Mouse (Mus musculus) layer of hippocampus, postnatal 36 days (tissue): ENCODE results near the gene Sdad1. TPM values are rescaled to one million over a fixed set of nuclear protein-coding genes. Genes with fewer than 3 reads are reported as not detected.

Source experiments
- DNase-seq, 2 experiments: peaks; one replicate each; pipeline ENCODE4 v3.0.0; 2022
- total RNA-seq, 2 experiments: library from RNA; stranded (reverse); gene quantifications; 2 replicates each; pipeline ENCODE4 v1.2.3; 2021

Sdad1 gene
- total RNA-seq, 2 experiments from 2014 or later = 21.9 to 22.2 TPM

DNA sequence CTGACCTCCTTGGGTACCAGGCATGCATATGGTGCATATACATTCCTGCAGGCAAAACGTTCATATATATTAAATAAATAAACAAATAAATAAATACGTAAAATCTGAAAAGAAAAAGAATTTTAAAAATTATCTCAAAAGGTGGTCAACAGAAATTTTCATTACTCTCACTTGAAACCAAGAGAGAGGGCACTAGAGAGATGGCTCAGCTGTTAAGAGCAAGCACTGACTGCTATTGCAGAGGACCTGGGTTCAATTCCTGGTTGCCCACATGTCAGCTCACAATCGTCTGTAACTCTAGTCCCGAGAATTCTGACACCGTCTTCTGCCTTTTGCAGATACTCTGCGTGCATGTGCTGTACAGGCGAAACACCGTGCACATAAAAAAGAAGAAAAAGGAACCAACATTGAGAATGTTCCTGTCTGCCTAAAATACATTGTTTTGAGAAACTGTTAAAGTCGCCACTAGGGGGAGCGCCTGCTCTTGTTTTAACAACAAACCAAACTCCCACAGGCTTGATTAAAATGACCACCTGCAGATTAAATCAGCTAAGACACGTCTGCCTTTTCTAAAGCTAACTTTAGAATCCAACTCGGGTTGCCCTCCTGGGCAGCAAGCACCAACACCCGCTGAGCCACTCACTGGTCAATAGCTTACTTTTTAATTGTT lies 1.9 kb upstream of the Sdad1 start:
- peak; percentile 70 to 80 for DNase-seq

DNA sequence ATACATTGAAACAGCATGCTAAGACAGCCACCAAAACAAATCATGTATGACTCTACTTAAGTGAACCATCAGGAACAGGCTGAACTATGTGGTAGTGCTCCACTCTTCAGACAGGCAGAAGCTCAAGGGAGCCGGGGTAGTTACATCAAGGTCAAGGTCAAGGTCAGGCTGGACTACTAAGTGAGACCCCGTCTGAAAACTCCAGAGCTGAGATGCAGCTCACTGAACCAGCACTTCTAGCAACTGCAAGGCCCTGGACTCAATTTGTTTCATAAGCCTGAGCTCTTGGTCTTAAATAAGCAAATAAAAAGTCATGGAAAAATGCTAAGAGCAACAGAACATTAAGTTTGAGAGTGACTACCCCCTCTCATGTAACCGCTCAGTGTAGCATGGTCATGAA lies 6.0 kb downstream of the Sdad1 start:
- DNase-seq = no peak

DNA sequence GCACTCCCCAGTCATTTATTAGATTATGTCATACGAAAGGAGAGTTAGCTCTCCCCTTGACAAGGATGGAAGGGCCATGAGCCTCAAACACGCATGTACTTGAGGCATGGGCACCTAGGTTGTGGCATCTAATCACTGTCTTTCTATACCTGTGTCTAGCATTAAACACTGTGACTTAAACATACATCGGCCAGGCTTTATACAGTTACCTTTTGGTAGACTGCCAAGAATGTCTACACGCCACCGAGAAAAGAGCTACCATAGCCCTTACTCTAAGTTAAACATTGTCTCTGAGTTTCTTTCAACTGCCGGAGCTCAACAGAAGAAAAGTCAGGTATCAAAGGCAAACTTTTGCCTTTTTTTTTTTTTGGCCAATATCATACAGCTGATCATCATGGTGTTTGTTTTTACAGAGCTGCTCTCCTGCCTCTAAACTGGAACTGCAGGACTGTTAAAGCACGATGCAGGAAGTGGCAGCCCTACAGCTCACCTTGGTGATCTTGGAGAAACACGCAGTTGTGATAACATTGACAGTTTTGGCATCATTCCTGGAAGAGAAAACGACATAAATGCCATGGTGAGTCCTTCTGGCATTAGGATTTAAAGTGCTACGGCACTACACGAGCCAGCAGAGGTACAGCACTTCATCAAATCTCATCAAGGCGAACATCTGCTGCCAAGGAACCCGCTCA lies 8.0 kb downstream of the Sdad1 start:
- no peak for DNase-seq

DNA sequence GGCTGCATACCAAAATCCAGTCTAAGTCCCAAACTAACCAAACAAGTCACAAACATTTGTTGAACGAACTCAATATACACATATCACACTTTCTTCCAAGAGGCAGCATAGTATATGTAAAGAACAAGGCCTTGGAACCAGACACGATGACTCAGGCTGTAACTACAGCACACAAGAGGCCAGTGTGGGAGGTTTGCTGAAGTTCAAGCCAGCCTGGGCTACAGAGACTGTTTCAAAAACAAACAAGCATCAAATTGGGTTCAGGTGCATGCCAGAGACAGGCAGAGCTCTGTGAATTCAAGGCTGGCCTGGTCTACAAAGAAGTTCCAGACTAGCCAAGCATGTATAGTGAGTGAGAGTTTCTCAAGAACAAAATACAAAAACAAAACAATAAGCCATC lies 15.8 kb downstream of the Sdad1 start:
- DNase-seq = no peak

DNA sequence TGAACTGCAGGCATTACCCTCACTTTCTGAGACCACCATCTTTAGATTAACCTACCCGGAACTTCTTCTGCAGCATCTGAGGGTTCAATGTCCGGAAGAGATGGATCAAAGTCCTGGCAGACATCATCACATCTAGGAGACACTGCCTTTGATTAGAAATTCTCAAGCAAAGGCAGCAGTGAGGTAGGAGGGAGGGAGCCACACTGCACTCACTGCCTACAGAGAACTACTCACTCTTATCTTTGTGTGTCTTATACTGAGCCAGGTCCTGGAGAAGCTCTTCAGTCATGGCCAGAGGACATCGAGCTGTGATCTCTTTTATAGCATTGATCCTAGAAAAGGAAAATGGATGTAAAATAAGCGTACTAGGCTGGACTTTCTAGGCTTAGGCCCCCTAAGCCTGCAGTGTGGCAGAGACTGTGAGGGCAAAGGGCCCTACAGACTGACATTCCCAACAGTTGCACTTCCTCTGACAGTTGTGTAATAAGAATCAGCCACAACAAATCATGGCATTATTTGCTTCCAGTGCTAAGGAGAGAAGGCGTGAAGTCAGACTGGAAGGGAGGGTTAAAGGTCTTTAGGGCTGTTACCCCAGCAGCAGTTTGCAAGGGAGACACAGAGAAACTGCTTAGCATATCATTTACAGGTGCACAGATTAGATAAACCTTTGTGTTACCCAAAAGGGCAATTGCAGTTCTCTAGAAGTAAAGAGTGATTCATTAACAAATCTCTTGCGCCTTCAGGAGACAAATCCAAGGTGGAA lies 18.4 kb downstream of the Sdad1 start:
- no peak for DNase-seq

DNA sequence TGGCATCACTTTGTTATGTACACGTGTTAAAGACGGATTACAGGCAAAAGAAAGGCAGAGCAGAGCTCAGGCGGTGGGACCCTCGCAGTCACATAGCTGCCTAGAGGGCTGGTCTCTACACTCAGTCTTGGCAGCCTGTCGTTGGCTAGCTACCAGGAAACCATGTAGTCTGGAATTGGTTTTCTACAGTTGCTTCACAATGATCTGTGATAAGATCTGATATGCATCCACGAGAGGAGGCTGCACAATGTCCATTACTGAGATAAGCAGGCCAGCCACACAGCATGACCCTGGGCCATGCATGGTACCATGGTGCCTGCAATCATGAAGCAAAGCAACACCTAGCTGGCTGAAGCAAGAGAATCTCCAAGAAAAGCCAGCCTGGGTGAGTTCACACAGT lies 22.4 kb downstream of the Sdad1 start:
- no peak for DNase-seq

DNA sequence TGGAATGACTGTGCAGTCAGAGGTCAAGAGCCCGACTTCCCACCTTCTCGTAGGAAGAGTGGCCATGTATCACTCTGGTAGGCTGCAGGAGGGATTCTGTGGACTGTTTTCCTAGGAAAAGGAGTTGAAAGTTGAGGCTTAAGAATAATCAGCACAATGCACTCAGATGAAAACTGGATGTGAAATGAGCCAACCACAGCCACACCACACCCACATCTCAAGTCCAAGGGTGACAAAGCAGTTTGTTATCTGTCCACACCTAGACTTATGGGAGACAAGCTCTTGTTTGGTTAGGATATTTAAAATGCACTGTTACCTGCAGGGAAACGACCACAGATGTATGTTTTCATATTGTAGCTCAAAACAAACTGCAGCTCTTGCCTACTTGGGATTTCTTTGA lies 27.2 kb downstream of the Sdad1 start:
- DNase-seq = no peak

DNA sequence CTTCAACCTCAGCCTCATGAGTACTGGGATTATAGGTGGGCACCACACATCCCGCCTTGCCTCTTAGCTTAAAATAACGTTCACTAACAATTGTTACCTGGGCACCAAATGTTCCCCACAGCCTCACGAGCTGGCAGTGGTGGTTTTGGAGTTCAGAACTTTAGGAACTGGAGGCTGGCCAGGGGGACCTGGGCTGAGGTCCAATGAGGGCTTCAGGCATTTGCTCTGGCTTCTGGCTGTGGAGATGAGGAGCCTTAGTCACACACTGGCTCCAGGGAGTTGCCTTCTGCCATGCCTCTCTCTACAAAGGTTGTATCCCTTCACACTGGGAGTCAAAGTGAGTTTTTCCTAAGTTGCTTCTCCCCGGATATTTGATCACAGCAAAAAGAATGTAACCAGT lies 27.7 kb downstream of the Sdad1 start:
- DNase-seq = peak in 1 of 2 experiments; percentile 13

DNA sequence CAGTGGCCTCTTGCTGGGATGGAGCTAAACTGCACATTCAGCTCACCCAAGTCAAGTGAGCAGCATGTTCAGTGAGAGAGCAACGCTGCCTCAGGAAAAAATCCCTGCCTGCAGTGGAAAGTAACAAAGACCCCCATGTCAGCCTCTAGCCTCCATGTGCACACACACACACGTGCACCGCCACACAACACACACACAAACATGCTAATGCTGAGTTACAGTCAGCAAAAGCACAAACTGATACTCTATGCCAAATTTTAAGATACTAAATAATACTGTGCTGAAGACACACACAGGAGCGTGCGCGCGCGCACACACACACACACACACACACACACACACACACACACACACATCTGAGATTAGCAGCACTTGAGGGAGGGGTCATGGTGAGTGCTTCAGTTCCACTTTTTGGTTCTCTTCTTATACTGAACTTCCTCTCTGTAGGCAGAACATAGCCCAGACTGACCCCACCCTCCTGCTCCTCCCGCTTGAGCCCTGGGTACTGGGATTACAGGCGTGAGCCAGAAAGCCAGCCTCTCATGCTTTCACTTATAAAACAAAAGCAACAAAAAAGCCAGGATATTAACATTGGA lies 31.2 kb downstream of the Sdad1 start:
- no peak for DNase-seq

DNA sequence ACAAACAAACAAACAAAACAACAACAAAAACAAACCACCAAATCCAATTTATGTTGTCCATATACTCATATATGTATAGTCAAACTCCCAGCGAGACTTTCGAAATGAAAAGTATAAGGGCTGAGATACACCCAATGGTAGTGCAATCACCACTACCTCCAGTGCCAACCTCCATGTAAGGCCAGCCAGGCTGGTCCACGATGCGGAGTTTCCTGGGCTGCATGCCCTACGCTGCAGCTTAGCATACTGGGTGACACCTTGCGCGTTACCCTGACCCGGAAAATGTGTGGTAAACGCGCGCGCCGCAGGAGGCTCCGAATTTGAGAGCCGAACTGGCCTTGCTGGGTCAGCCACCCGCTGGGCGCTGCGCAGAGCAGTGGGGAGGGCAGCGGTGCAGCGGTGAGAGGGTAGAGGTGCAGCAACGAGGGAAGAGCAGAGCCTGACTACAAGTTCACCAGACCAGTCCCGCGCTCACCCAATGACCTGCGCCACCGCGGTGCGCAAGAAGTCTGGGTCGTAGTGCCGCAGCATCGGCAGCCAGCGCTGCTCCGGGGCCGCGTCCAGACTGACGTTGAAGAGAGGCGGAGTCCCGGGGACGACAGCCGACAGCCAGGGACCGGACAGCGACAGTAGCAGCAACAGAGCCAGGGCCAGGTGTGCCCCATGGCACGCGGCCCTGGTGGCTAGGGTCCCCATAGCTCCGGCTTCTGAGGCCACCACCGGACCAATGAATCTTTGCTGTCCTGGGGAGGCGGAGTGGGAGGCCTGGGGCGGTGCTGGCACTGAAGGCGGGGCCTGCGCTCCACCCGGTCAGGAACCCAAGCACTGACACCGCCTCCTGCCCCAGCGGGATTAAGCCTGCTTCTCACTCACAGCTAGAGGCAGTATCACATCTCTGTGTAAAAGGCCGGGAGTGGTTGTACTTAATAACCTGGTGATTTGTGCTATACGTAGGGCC lies 32.6 kb downstream of the Sdad1 start, which contains the start of gene Naaa:
Gene Naaa (minus strand): TSS at position 734 of the 958 bp plus-strand sequence.
- DNase-seq = peak; percentile 83 to 86

DNA sequence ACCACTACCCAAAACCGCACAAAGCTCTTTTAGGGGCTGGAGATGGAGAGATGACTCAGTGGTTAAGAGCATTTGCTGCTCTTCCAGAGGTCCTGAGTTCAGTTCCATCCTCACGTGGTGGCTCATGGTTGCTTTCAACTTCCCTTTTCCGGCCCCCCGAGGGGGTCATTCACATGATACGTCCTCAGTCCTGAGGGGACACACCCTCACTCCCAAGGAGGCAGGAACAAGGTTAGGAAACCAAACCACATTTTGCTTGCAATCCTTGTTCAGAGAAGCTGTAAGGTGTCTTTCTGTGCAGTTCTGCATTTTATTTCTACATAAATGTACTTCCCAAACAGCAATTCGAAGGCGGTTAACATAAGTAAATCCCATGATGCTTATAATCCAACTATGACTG lies 39.8 kb downstream of the Sdad1 start:
- DNase-seq = no peak

DNA sequence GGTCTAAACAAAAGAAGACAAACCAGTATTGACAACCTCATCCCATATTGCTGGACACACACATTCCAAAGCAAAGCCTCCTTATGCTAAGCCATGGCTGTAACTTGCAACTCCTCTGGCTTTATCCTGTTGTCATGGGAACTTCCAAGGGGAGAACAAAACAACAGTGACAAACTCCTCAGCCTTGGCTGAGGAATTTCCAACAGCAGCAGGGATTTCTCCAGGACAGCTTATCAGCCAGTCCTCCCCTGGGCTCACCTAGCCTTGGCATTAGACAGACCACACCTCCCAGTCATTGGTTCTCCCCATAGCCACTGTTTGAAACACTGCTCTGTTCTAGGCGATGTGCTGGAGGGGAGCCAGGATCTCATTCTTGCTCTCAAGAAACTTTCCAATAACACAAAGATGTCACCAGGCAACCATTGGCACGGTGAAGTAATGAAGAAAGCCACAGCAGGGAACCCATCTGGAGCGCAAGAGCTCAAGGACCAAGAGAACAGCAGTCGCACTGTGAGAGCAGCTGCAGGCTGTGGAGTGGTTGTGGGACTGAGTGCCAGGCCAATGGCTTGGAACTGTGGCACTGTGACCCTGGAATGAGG lies 46.4 kb downstream of the Sdad1 start:
- DNase-seq = peak; percentile 71

DNA sequence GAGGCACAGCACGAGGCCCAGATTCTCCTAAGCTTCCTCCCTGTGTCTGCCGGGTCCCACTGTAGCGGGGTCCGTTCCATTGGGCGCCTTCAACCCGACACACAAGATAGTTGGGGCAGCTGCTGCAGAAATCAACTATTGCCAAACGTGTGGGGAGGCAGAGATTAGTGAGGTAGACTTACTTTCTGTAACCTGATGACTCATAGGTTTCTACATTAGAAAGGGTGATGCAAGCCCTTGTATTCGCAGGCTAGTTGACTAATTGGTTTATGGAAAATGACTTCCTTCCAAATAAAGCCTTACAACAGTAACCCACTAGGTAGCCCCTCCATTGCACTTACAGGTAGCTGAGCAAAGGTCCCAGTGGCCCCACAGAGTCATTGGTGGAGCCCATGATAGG lies 47.6 kb downstream of the Sdad1 start:
- no peak for DNase-seq

DNA sequence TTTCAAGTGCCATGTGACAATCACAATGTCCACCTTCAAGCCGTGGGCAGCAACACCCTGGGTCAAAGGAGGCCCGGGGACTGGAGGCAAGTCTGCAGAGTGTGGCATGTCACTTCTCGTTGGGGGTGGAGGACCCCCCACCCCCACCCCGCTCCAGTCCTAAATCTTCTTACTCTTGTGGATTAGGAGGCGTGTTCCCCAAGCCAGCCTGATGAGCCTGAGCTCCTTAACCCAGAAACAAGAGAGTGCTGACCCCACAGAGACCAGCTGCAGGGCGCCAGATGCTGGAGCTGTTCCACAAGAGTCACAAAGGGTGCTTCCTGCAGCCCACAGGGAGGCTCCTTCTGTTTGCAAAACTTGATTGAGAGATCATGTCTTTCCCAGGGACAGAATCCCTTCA lies 54.1 kb downstream of the Sdad1 start, which contains the start of gene Ppef2:
Gene Ppef2 (minus strand): TSS at position 61 of the 400 bp plus-strand sequence.
- no peak for DNase-seq

DNA sequence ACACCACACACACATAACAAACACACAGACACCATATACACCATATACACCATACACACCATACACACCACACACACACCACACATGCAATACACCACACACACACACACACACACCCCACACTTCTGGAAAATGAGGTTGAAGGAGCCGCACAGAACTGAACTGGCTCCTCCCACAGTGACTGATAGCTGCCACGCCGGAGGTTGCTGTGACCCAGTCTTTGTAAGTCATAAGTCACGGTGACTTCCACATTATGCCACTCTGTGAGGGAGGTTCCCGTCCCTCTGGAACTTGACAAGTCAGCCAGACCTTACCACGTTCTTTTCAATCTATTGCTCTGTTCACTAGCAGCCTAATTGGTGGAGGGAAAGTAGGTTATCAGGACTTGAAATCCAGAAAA lies 55.8 kb downstream of the Sdad1 start:
- no peak for DNase-seq

DNA sequence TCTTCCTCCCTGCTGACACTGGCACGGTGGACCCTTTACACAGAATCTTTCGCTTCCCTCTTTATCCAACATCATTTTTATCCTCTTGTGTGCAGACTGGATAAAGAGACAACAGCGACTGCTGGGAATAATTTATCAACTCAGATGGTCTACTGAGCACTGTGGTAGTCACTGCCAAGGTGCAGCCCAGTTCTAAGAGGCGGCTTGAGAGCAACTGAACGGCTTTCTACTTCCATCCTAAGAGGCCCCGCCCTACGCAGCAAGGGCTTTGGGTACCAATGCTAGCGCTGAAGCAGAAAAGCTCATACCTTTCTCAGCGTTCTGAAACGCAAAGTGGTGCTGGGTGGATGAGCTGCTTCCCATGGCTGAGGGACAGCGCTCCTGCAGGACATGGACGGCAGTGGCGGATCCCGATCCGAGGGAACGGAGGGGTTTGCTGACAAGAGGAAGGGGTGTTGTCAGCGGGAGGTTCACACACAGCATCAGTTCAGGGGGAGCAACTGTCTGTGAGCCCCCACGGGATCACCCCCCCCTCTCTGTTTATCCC lies 57.4 kb downstream of the Sdad1 start:
- no peak for DNase-seq

DNA sequence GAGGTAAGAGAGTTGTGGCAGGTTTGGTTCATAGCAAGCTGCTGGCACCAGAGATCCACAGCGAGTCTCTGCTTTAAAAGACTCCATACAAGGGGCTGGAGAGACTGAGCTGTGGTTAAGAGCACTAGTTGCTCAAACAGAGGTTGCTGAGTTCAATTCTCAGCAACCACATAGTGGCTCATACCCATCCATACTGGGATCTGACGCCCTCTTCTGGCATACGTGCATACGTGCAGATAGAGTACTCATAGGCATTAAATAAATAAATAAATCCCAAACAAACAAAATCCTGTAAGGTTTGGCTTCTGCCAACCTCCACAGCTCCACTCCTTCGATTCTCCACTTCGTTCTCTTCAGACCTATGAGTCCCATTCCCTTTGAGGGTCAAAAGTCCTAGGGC lies 58.2 kb downstream of the Sdad1 start:
- no peak for DNase-seq

DNA sequence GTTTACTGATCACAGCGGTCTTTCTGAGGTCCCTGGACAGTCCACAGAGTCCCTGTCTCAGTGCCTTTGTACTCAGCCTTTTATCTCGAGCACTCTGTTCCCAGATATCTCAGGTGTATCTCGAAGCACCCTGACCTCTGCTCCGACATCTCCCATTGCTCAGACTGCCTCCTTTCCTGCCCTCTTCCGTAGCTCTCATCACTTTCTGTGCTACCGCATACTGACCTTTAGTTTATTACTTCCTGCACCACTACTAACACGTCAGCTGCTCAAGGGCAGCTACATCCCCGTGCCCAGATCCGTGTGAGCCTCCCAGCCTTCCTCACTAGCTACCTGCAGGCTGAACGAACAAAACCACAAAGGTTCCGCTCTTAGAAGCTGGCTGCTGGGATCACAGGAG lies 61.7 kb downstream of the Sdad1 start:
- DNase-seq = no peak

DNA sequence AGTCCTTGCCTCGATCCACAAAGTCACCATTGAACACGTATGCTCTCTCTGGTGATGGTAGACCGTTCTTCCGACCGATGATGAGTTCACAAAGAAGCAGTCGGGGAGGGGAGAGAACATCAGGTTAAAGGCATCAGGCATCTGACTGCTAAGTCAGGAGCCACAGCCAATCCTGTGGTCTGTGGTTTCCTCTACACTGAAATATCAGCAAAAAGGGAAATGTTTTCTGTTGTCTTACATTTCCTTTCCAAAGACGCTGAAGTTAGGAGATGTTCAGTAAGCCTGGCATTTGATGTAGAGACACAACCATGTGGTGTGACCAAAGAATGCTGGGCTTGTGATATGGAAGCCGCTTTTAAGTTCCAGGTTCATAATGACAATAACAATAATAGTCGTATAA lies 64.8 kb downstream of the Sdad1 start:
- DNase-seq = no peak

DNA sequence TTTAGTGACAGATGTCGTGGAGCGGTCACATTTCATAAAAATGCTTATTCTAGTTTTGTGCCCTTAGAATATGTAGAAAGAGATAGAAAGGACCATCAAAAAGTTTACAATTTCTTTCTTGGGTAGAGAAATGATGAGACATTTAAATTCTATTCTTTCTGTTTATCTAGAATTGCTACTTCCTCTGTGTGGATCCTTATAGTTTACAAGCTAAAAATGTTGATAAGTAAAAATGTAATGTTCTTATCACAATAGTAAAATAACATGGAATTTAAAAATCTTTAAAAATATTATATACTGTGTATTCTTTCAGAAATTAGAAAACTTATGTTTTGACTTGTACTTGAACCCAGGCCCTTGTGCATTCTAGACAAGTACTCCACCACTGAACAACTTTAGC lies 65.4 kb downstream of the Sdad1 start:
- no peak for DNase-seq

DNA sequence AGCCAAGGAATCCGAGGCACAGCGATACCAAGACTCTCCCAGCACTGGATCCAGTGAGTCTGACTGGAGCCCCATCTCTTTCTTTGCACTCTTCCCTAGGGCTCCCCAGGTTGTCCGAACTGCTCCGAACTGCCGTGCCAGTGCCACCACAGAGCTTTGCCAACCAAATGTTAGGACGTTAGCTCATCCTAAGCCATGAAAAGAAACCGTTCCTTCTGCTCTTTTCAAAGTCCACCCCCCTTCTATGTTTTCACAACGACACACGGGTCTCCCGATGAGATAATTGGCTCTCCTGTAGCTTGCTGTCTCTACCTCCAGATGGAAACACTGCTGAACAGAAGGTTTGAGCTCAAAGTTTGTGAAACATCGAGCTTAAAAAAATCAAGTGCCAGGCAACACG lies 69.5 kb downstream of the Sdad1 start:
- peak; percentile 12 to 37 for DNase-seq
